Mouse (Mus musculus): ENCODE measurements around the gene Cgn. TPM values are rescaled to one million over a fixed set of nuclear protein-coding genes. Genes with fewer than 3 reads are reported as not detected.

The Cgn gene
- polyA plus RNA-seq, 1 experiment from 2014 or later = 42.1 TPM

DNA sequence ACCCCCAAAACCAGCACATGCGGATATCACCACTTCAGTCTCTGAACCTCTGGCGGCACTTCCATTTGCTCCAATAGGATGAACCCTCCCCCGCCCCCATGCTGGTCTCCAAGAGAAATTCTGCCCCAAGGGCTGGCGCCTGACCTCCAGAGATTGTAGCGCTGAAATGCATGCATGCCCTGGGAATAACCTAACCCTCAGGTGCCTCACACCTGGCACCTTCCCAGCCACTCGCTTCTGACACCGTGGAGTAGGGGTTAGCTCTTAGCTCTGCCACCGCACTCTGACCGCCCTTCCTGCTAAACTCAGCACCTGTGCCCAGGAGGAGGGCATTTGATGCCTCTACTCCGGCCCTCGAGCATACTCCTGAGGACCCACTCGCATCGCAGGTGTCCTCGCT is 334 bp downstream of the Cgn start:
- no peak for ATAC-seq
- H3K27ac ChIP-seq (ENCODE audit: low read depth, low read length) = peak overlapping the region; percentile 76

DNA sequence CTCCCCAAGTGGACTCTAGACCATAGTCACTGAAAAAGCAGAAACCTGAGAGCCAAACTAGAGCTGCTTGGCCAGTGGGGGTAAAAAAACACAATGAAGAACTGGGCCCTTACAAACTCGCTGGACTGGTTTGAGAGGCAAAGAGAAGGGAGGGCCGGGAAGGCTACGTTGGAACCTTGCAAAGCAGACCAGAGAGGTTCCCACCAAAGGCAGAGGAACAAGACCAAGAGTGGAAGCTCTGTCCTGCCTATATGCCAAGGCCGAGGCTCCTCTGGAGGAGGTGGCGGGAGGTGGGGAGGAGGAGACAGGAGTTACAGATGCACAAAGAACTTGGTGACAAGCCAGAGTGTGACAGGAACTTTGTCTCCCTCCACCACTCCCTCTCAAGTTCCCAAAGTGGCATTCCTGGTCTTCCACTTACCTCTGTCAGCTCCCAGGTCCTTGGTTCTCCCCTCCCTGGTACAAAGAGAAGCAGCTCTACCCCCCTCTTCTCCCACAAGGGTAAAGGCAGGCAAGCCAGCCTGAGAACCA is 2.1 kb downstream of the Cgn start:
- ATAC-seq = 0 out of 2 replicates have a peak, but pooled peaks have one; percentile 11
- no peak for TF ChIP-seq CTCF (IDR thresholded peaks at IDR 0.05; ENCODE audit: low read depth)
- no peaks in the 10 kb centered on the region for H3K4me1 ChIP-seq (replicated peaks; ENCODE audit: control insufficient read depth, insufficient read depth, low read length)
- no peaks in the 10 kb centered on the region for H3K9me3 ChIP-seq (ENCODE audit: control insufficient read depth)
- peaks cover 5% of the 10 kb centered on the region; the same call in 1 of the 2 replicates for H3K36me3 ChIP-seq (ENCODE audit: control insufficient read depth, insufficient read depth)
- WGBS = 30% methylated on average over 5 of the region's 5 CpGs
- H3K4me2 ChIP-seq (replicated peaks; ENCODE audit: low read depth) = peak overlapping the region; percentile 71
- H3K9ac ChIP-seq (ENCODE audit: low read depth, low read length) = peak overlapping the region; percentile 45; the same call in 1 of the 2 replicates
- H3K27ac ChIP-seq (ENCODE audit: low read depth, low read length) = peak overlapping the region; percentile 96
- H3K4me3 ChIP-seq (ENCODE audit: low read depth, low read length) = peak overlapping the region; percentile 62
- H3K27me3 ChIP-seq (replicated peaks; ENCODE audit: control insufficient read depth, insufficient read depth, low read length) = no peaks in the 10 kb centered on the region

More for the DNA sequence above, 334 bp downstream of the Cgn start:
- H3K4me2 ChIP-seq (replicated peaks; ENCODE audit: low read depth) = peak overlapping the region; percentile 71
- H3K27me3 ChIP-seq (replicated peaks; ENCODE audit: control insufficient read depth, insufficient read depth, low read length) = no peaks in the 10 kb centered on the region
- TF ChIP-seq CTCF (IDR thresholded peaks at IDR 0.05; ENCODE audit: low read depth) = no peak
- WGBS = 1% methylated on average over 14 of the region's 14 CpGs
- no peaks in the 10 kb centered on the region for H3K36me3 ChIP-seq (ENCODE audit: control insufficient read depth, insufficient read depth)
- H3K9me3 ChIP-seq (ENCODE audit: control insufficient read depth) = no peaks in the 10 kb centered on the region
- peak overlapping the region; percentile 45 for H3K9ac ChIP-seq (ENCODE audit: low read depth, low read length)
- H3K4me3 ChIP-seq (ENCODE audit: low read depth, low read length) = peak overlapping the region; percentile 62
- H3K4me1 ChIP-seq (replicated peaks; ENCODE audit: control insufficient read depth, insufficient read depth, low read length) = no peaks in the 10 kb centered on the region

DNA sequence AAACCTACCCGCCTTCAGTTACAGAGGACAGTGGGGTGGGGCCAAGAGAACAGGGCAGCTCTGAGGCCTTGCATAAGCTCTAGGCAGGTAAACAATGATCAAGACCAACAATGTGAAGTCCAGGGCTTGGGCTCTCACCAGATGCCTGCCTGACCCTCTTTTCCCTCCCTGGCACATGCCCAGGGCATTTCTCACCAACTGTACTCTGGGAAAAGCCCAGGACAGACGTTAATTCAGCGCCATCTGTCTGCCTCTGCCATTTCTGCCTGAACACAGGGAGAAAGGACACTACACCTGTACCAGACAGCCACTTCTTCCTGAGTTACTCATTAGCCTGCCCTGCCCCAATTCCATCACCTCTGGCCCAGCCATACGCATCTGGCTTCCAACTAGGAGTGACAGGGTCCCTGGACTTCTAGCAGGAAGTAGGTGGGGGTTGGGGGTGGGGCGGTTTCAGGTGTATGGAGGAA is 2.8 kb downstream of the Cgn start:
- Histone ChIP-seq H3K4me1 (replicated peaks; ENCODE audit: control insufficient read depth, insufficient read depth, low read length) (no peaks in the 10 kb centered on the region), H3K4me2 (replicated peaks; ENCODE audit: low read depth) (peak overlapping the region; percentile 71), H3K27me3 (replicated peaks; ENCODE audit: control insufficient read depth, insufficient read depth, low read length) (no peaks in the 10 kb centered on the region), H3K4me3 (ENCODE audit: low read depth, low read length) (no peak overlapping the region), H3K36me3 (ENCODE audit: control insufficient read depth, insufficient read depth) (peaks cover 11% of the 10 kb centered on the region), H3K9me3 (ENCODE audit: control insufficient read depth) (no peaks in the 10 kb centered on the region), H3K9ac (ENCODE audit: low read depth, low read length) (0 out of 2 replicates have a peak overlapping the region, but pooled peaks have one; percentile 31), H3K27ac (ENCODE audit: low read depth, low read length) (peak overlapping the region; percentile 96)
- peak; percentile 70 for TF ChIP-seq CTCF (IDR thresholded peaks at IDR 0.05; ENCODE audit: low read depth)
- WGBS = 26% methylated on average over 5 of the region's 5 CpGs
- peak; percentile 90 for ATAC-seq

DNA sequence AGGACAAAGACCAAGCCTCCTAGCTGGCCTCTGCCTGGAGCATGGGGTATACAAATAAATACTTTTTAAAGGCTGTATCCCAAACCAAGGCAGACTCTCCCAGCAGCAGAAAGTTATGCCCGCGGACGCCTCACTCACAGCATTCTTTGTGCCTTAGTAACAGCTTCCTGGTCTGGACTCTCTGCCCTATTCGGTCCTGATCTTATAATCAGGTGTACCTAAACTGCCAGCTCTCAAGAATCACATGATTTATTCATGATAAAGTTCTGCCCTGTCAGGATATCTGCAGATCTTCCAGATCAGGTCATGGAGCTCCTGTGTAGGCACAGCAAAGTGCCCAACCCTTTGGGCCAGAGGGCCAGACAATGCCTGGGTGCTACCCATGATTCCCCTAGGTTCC is 3.4 kb downstream of the Cgn start:
- 39% methylated on average over 4 of the region's 4 CpGs for WGBS
- H3K27ac ChIP-seq (ENCODE audit: low read depth, low read length) = peak overlapping the region; percentile 96
- H3K4me1 ChIP-seq (replicated peaks; ENCODE audit: control insufficient read depth, insufficient read depth, low read length) = no peaks in the 10 kb centered on the region
- no peaks in the 10 kb centered on the region for H3K27me3 ChIP-seq (replicated peaks; ENCODE audit: control insufficient read depth, insufficient read depth, low read length)
- H3K4me2 ChIP-seq (replicated peaks; ENCODE audit: low read depth) = peak overlapping the region; percentile 71
- peak overlapping the region; percentile 29 for H3K4me3 ChIP-seq (ENCODE audit: low read depth, low read length)
- peak; percentile 54 for ATAC-seq
- H3K9me3 ChIP-seq (ENCODE audit: control insufficient read depth) = no peaks in the 10 kb centered on the region
- peaks cover 16% of the 10 kb centered on the region for H3K36me3 ChIP-seq (ENCODE audit: control insufficient read depth, insufficient read depth)
- TF ChIP-seq CTCF (IDR thresholded peaks at IDR 0.05; ENCODE audit: low read depth) = no peak
- peak overlapping the region; percentile 31; the same call in 1 of the 2 replicates for H3K9ac ChIP-seq (ENCODE audit: low read depth, low read length)

DNA sequence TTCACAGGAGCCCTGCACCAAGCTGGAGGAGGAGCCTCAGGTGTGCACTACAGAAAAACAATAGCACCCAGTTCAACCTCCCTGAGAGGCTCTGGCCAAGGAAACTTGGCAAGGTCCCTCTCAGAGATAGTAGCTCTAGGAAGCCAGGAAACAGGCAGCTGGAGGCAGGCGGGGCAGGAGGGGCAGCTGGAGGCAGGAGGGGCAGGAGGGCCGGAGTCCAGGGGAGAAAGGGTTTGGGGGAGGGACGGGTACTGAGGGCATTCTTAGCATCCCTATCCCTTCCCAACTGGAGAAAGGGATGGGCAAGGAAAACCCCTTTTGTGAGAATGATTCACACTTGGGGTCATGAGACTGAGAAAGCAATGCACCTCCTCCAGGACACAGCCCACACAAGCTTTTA is 4.9 kb downstream of the Cgn start:
- peaks cover 21% of the 10 kb centered on the region for H3K36me3 ChIP-seq (ENCODE audit: control insufficient read depth, insufficient read depth)
- no peaks in the 10 kb centered on the region for H3K9me3 ChIP-seq (ENCODE audit: control insufficient read depth)
- no peak overlapping the region; the same call in 1 of the 2 replicates for H3K9ac ChIP-seq (ENCODE audit: low read depth, low read length)
- no peaks in the 10 kb centered on the region for H3K4me1 ChIP-seq (replicated peaks; ENCODE audit: control insufficient read depth, insufficient read depth, low read length)
- H3K4me2 ChIP-seq (replicated peaks; ENCODE audit: low read depth) = peak overlapping the region; percentile 43
- TF ChIP-seq CTCF (IDR thresholded peaks at IDR 0.05; ENCODE audit: low read depth) = no peak
- H3K4me3 ChIP-seq (ENCODE audit: low read depth, low read length) = no peak overlapping the region
- H3K27me3 ChIP-seq (replicated peaks; ENCODE audit: control insufficient read depth, insufficient read depth, low read length) = no peaks in the 10 kb centered on the region
- ATAC-seq = no peak
- peak overlapping the region; percentile 96 for H3K27ac ChIP-seq (ENCODE audit: low read depth, low read length)
- WGBS = 30% methylated on average over 3 of the region's 3 CpGs

DNA sequence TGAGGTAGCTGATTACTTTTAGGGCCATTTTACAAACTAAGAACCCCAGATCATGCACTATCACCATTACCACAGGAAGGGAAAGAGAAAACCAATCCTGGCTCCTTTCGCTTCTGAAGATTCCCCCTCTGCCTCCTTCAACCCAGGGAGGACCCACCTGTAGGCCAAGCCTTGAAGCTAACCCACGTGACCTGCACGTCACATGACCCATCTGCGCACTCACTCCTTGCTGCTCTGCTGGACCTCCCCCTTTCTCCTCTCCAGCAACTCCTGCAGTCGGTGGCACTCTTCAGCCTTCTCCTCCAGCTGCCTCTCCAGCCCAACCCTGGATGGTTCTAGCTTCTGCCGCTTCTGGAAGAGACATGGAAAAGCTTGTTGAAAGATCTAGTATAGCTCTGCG is 10.4 kb downstream of the Cgn start:
- WGBS = 77% methylated on average over 7 of the region's 7 CpGs
- H3K4me3 ChIP-seq (ENCODE audit: low read depth, low read length) = no peak overlapping the region
- H3K27me3 ChIP-seq (replicated peaks; ENCODE audit: control insufficient read depth, insufficient read depth, low read length) = no peaks in the 10 kb centered on the region
- H3K27ac ChIP-seq (ENCODE audit: low read depth, low read length) = no peak overlapping the region
- H3K4me1 ChIP-seq (replicated peaks; ENCODE audit: control insufficient read depth, insufficient read depth, low read length) = no peaks in the 10 kb centered on the region
- TF ChIP-seq CTCF (IDR thresholded peaks at IDR 0.05; ENCODE audit: low read depth) = no peak
- no peak for ATAC-seq
- no peak overlapping the region for H3K4me2 ChIP-seq (replicated peaks; ENCODE audit: low read depth)
- no peaks in the 10 kb centered on the region for H3K9me3 ChIP-seq (ENCODE audit: control insufficient read depth)
- no peak overlapping the region for H3K9ac ChIP-seq (ENCODE audit: low read depth, low read length)
- H3K36me3 ChIP-seq (ENCODE audit: control insufficient read depth, insufficient read depth) = peaks cover 54% of the 10 kb centered on the region
